Mouse (Mus musculus) myocyte (in vitro differentiated cells): ENCODE measurements around the gene Ntf5. TPM values are rescaled to one million over a fixed set of nuclear protein-coding genes. Genes with fewer than 3 reads are reported as not detected.

Source experiments
- H3K27me3 ChIP-seq: one replicate; pipeline ENCODE4 v1.6.1; 2011; ENCODE audit not compliant: control insufficient read depth, insufficient read depth, insufficient read length
- H3K36me3 ChIP-seq: one replicate; pipeline ENCODE4 v1.6.1; 2011; ENCODE audit not compliant: control insufficient read depth, insufficient read depth
- H3K4me2 ChIP-seq: one replicate; pipeline ENCODE4 v1.6.1; 2011; ENCODE audit warnings: low read depth, control low read depth
- H3K4me3 ChIP-seq: one replicate; pipeline ENCODE4 v1.5.1; 2011; ENCODE audit warnings: mild to moderate bottlenecking, control low read depth, moderate library complexity
- H3K79me2 ChIP-seq: one replicate; pipeline ENCODE4 v1.6.1; 2011; ENCODE audit not compliant: control insufficient read depth, insufficient read depth
- H3ac ChIP-seq: one replicate; pipeline ENCODE4 v1.6.1; 2011; ENCODE audit not compliant: control insufficient read depth, insufficient read length
- CEBPB ChIP-seq: IDR thresholded peaks from 2 replicates; pipeline ENCODE4 v1.6.1; 2011; ENCODE audit warnings: mild to moderate bottlenecking, moderate library complexity; ENCODE audit not compliant: poor library complexity, insufficient read depth, severe bottlenecking
- E2F4 ChIP-seq: IDR thresholded peaks from one replicate; pipeline ENCODE4 v1.6.1; 2011; ENCODE audit warnings: mild to moderate bottlenecking, control low read depth, moderate library complexity; ENCODE audit not compliant: insufficient read depth
- MAX ChIP-seq: IDR thresholded peaks from one replicate; pipeline ENCODE4 v1.6.1; 2011; ENCODE audit warnings: low read depth, mild to moderate bottlenecking, control low read depth
- MYOD1 ChIP-seq, 3 experiments: IDR thresholded peaks; one replicate each; pipeline ENCODE4 v1.6.1; 2011; ENCODE audit warnings: control low read depth in 2 of 3, low read depth in 2 of 3, mild to moderate bottlenecking in 2 of 3, moderate library complexity in 1 of 3; ENCODE audit not compliant: insufficient read length in 2 of 3, control insufficient read depth in 1 of 3
- MYOG ChIP-seq, 3 experiments: IDR thresholded peaks; one replicate each; pipeline ENCODE4 v1.6.1; 2011; ENCODE audit warnings: control low read depth in 2 of 3, low read depth in 2 of 3, mild to moderate bottlenecking in 2 of 3; ENCODE audit not compliant: insufficient read length in 2 of 3, control insufficient read depth in 1 of 3, insufficient read depth in 1 of 3
- POLR2A ChIP-seq: IDR thresholded peaks from one replicate; pipeline ENCODE4 v1.6.1; 2011; ENCODE audit warnings: low read depth, mild to moderate bottlenecking, control low read depth, moderate library complexity; ENCODE audit not compliant: insufficient read length
- POLR2AphosphoS2 ChIP-seq: IDR thresholded peaks from one replicate; pipeline ENCODE4 v1.6.1; 2011; ENCODE audit warnings: low read depth, control low read depth; ENCODE audit not compliant: insufficient read length
- REST ChIP-seq: IDR thresholded peaks from one replicate; pipeline ENCODE4 v1.6.1; 2011; ENCODE audit warnings: mild to moderate bottlenecking, control low read depth, moderate library complexity; ENCODE audit not compliant: insufficient read depth, insufficient read length
- SRF ChIP-seq: IDR thresholded peaks from one replicate; pipeline ENCODE4 v1.6.1; 2011; ENCODE audit warnings: low read depth; ENCODE audit not compliant: control insufficient read depth, insufficient read length
- TCF12 ChIP-seq: IDR thresholded peaks from one replicate; pipeline ENCODE4 v1.6.1; 2011; ENCODE audit warnings: mild to moderate bottlenecking, control low read depth; ENCODE audit not compliant: poor library complexity, insufficient read depth, severe bottlenecking
- TCF3 ChIP-seq: IDR thresholded peaks from one replicate; pipeline ENCODE4 v1.6.1; 2011; ENCODE audit warnings: low read depth, control low read depth; ENCODE audit not compliant: insufficient read length
- USF1 ChIP-seq: IDR thresholded peaks from one replicate; pipeline ENCODE4 v1.6.1; 2011; ENCODE audit warnings: low read depth, mild to moderate bottlenecking, control low read depth, moderate library complexity
- polyA plus RNA-seq: library from polyadenylated mRNA; unstranded; fragments of >200 nt; fragmentation: generic; extraction: Trizol; gene quantifications from one replicate; pipeline ENCODE4 v1.2.1, GENCODE M21; 2012; ENCODE audit warnings: missing spikeins

Ntf5 gene
- polyA plus RNA-seq: 1.9 TPM

DNA sequence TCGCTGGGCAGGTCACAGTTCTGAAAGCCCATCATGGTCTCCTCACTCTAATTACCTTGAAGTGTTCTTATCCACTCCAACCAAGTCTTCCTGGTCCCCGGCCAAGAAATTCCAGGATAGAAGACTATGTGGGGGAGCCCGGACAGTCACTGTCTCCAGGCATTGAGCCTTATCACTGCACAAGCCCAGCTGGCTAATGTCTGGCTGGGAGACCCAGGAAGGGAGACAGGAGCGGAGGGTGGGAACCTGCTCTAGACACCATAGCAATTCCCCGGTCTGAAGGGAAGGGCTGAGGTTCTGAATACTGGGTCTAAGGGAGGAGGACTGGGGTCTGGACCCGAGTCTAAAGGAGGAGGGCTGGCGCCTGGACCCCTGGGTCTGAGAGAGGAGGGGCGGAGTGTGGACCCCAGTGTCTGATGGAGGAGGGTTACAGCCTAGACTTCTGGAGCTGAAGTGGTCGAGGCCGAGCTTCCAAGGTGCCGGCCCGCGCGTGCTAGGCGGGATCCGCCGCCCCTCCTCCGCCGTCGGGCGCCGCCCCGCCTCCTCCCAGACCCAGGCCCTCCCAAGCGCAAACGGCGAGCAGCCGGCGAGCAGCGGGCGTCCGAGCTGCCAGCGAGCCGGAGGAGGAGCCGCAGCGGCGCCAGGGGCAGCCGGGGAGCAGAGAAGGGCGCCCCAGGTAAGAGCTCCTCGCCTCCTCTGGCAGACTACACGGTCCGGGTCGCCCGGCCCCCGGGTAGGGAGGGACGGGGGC is at the start of gene Ntf5:
Ntf5 (plus strand) TSS at position 583 of the 751 bp plus-strand sequence.
- Histone ChIP-seq H3ac (peak within 1 kb of the TSS; percentile 15), H3K4me2 (peak within 1 kb of the TSS; percentile 96), H3K27me3 (peaks cover 25% of the 10 kb centered on the region), H3K4me3 (peak within 1 kb of the TSS; percentile 3), H3K36me3 (no peaks in the 10 kb centered on the region), H3K79me2 (no peaks in the 10 kb centered on the region)
- TF ChIP-seq CEBPB (no peak), POLR2AphosphoS2 (no peak), E2F4 (no peak), POLR2A (no peak), MYOD1 (IDR thresholded peaks at IDR 0.05; ENCODE audit: control insufficient read depth in 1 of 3, insufficient read length in 2 of 3, low read depth in 2 of 3) (no peak), TCF3 (no peak), MYOG (IDR thresholded peaks at IDR 0.05; ENCODE audit: control insufficient read depth in 1 of 3, insufficient read depth in 1 of 3, insufficient read length in 2 of 3, low read depth in 2 of 3) (no peak), TCF12 (no peak)

GRCm38 (mm10) chr7:45363983-45364382 is 49.5 kb upstream of the Ntf5 start:
- Histone ChIP-seq H3K4me2 (no peak overlapping the region), H3K79me2 (no peaks in the 10 kb centered on the region), H3K36me3 (no peaks in the 10 kb centered on the region), H3K4me3 (no peak overlapping the region), H3K27me3 (peaks cover 7% of the 10 kb centered on the region), H3ac (no peak overlapping the region)
- TF ChIP-seq TCF3: no peak
- no peak for TF ChIP-seq POLR2AphosphoS2
- no peak for TF ChIP-seq REST
- no peak for TF ChIP-seq MYOG (IDR thresholded peaks at IDR 0.05; ENCODE audit: control insufficient read depth in 1 of 3, insufficient read depth in 1 of 3, insufficient read length in 2 of 3, low read depth in 2 of 3)
- TF ChIP-seq MAX: no peak
- no peak for TF ChIP-seq E2F4
- TF ChIP-seq SRF: no peak
- no peak for TF ChIP-seq MYOD1 (IDR thresholded peaks at IDR 0.05; ENCODE audit: control insufficient read depth in 1 of 3, insufficient read length in 2 of 3, low read depth in 2 of 3)

GRCm38 (mm10) chr7:45365742-45366651 is 47.5 kb upstream of the Ntf5 start:
- Histone ChIP-seq H3K79me2 (no peaks in the 10 kb centered on the region), H3K4me3 (peak overlapping the region; percentile 42), H3K36me3 (no peaks in the 10 kb centered on the region), H3ac (peak overlapping the region; percentile 27), H3K4me2 (peak overlapping the region; percentile 82), H3K27me3 (peaks cover 7% of the 10 kb centered on the region)
- peak; percentile 92 for TF ChIP-seq REST
- TF ChIP-seq TCF12: no peak

DNA sequence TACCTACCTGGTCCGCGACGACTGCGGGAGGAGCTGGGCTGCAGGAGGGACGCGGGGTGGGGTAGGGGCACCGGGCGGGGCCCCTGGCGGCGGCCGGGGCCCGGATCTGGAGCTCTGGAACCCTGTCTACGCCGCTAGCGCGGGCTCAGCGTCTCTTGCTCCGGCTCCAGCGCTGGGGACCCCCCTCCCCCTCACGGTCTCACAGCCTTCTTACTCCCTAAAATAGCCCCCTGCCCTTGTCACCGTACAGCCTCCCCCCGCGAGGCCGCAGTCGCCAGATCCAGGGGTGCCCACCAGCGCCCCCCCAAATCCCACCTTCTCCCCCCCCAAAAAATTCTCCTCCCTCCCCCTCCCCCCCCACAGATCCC is 46.9 kb upstream of the Ntf5 start, which contains the start of gene Ppfia3:
Ppfia3 (minus strand) TSS at position 368 of the 368 bp plus-strand sequence.
- Histone ChIP-seq H3ac (peak within 1 kb of the TSS; percentile 27), H3K4me2 (peak within 1 kb of the TSS; percentile 82), H3K27me3 (peaks cover 2% of the 10 kb centered on the region)

More for the DNA sequence above, 46.9 kb upstream of the Ntf5 start, which contains the start of gene Ppfia3:
- H3K36me3 ChIP-seq: no peaks in the 10 kb centered on the region
- peak within 1 kb of the TSS; percentile 42 for H3K4me3 ChIP-seq
- no peaks in the 10 kb centered on the region for H3K79me2 ChIP-seq
- no peak for TF ChIP-seq USF1
- no peak for TF ChIP-seq E2F4
- TF ChIP-seq SRF: no peak
- no peak for TF ChIP-seq MYOD1 (IDR thresholded peaks at IDR 0.05; ENCODE audit: control insufficient read depth in 1 of 3, insufficient read length in 2 of 3, low read depth in 2 of 3)
- no peak for TF ChIP-seq TCF12
- TF ChIP-seq CEBPB: no peak
- TF ChIP-seq POLR2A: no peak
- TF ChIP-seq REST: no peak
- no peak for TF ChIP-seq MAX
- TF ChIP-seq POLR2AphosphoS2: no peak
- no peak for TF ChIP-seq MYOG (IDR thresholded peaks at IDR 0.05; ENCODE audit: control insufficient read depth in 1 of 3, insufficient read depth in 1 of 3, insufficient read length in 2 of 3, low read depth in 2 of 3)
- no peak for TF ChIP-seq TCF3
